Mouse (Mus musculus): Measurements from ENCODE around the gene Elane. TPM values are rescaled to one million over a fixed set of nuclear protein-coding genes. Genes with fewer than 3 reads are reported as not detected.

Elane gene
- polyA plus RNA-seq, 1 experiment from 2014 or later = 0.28 TPM

GRCm38 (mm10) chr10:79908167-79909091 is 22.4 kb downstream of the Elane start, which contains the start of gene Med16:
Med16 (minus strand) TSS chr10:79908923.
- H3K27me3 ChIP-seq = no peaks in the 10 kb centered on the region
- peak within 1 kb of the TSS; percentile 91 for H3K4me3 ChIP-seq (replicated peaks)
- peaks cover 50% of the 10 kb centered on the region for H3K36me3 ChIP-seq
- H3K27ac ChIP-seq (replicated peaks) = peak within 1 kb of the TSS; percentile 99
- H3K9me3 ChIP-seq (replicated peaks) = no peaks in the 10 kb centered on the region
- 1% methylated on average over 52 of the region's 52 CpGs for WGBS
- H3K4me2 ChIP-seq (replicated peaks) = peak within 1 kb of the TSS; percentile 46
- H3K9ac ChIP-seq = peak within 1 kb of the TSS; percentile 90
- ATAC-seq (ENCODE audit: insufficient number of reproducible peaks, low FRiP score, low TSS enrichment, low read depth) = peak; percentile 95
- peaks cover 26% of the 10 kb centered on the region for H3K4me1 ChIP-seq

GRCm38 (mm10) chr10:79909092-79909922 is 23.3 kb downstream of the Elane start:
- peaks cover 27% of the 10 kb centered on the region for H3K4me1 ChIP-seq
- H3K36me3 ChIP-seq = peaks cover 45% of the 10 kb centered on the region
- H3K27me3 ChIP-seq = no peaks in the 10 kb centered on the region
- WGBS = 23% methylated on average over 14 of the region's 14 CpGs
- H3K9ac ChIP-seq = no peak overlapping the region
- ATAC-seq (ENCODE audit: insufficient number of reproducible peaks, low FRiP score, low TSS enrichment, low read depth) = peak; percentile 72
- peak overlapping the region; percentile 99 for H3K27ac ChIP-seq (replicated peaks)
- H3K9me3 ChIP-seq (replicated peaks) = no peaks in the 10 kb centered on the region
- peak overlapping the region; percentile 46 for H3K4me2 ChIP-seq (replicated peaks)
- peak overlapping the region; percentile 91 for H3K4me3 ChIP-seq (replicated peaks)

- Histone ChIP-seq H3K9ac (no peak within 1 kb of the TSS), H3K4me1 (peaks cover 40% of the 10 kb centered on the region), H3K9me3 (replicated peaks) (no peaks in the 10 kb centered on the region), H3K36me3 (peaks cover 32% of the 10 kb centered on the region), H3K4me2 (replicated peaks) (no peak within 1 kb of the TSS), H3K27me3 (no peaks in the 10 kb centered on the region), H3K4me3 (replicated peaks) (no peak within 1 kb of the TSS), H3K27ac (replicated peaks) (peak within 1 kb of the TSS; percentile 99)
- ATAC-seq (ENCODE audit: insufficient number of reproducible peaks, low FRiP score, low TSS enrichment, low read depth) = no peak
- 92% methylated on average over 4 of the region's 4 CpGs for whole genome bisulfite sequencing
Measured at GRCm38 (mm10) chr10:79910556-79910955, 24.5 kb downstream of the Elane start, which contains the start of gene Gm26602. Gm26602 (plus strand) TSS chr10:79910856.

GRCm38 (mm10) chr10:79912412-79912811 is 26.4 kb downstream of the Elane start:
- Histone ChIP-seq H3K27ac (replicated peaks) (no peak overlapping the region), H3K36me3 (peaks cover 18% of the 10 kb centered on the region), H3K9ac (no peak overlapping the region), H3K27me3 (peaks cover under 1% of the 10 kb centered on the region; the same call in 1 of the 2 replicates), H3K4me3 (replicated peaks) (no peak overlapping the region), H3K4me1 (peaks cover 49% of the 10 kb centered on the region), H3K4me2 (replicated peaks) (no peak overlapping the region), H3K9me3 (replicated peaks) (no peaks in the 10 kb centered on the region)
- ATAC-seq (ENCODE audit: insufficient number of reproducible peaks, low FRiP score, low TSS enrichment, low read depth) = no peak
- WGBS = 64% methylated on average over 20 of the region's 20 CpGs

- H3K27ac ChIP-seq (replicated peaks) = no peak overlapping the region
- peaks cover 58% of the 10 kb centered on the region for H3K4me1 ChIP-seq
- peaks cover 20% of the 10 kb centered on the region for H3K27me3 ChIP-seq
- no peak for ATAC-seq (ENCODE audit: insufficient number of reproducible peaks, low FRiP score, low TSS enrichment, low read depth)
- no peak overlapping the region for H3K4me3 ChIP-seq (replicated peaks)
- 69% methylated on average over 11 of the region's 11 CpGs for WGBS
- H3K9me3 ChIP-seq (replicated peaks) = no peaks in the 10 kb centered on the region
- peak overlapping the region; percentile 0; the same call in 1 of the 2 replicates for H3K9ac ChIP-seq
- peaks cover 18% of the 10 kb centered on the region for H3K36me3 ChIP-seq
- H3K4me2 ChIP-seq (replicated peaks) = no peak overlapping the region
Measured at GRCm38 (mm10) chr10:79914131-79914947, 28.3 kb downstream of the Elane start.

GRCm38 (mm10) chr10:79914948-79915596 is 29.0 kb downstream of the Elane start:
- Histone ChIP-seq H3K4me3 (replicated peaks) (no peak overlapping the region), H3K9ac (peak overlapping the region; percentile 0; the same call in 1 of the 2 replicates), H3K36me3 (peaks cover 18% of the 10 kb centered on the region), H3K9me3 (replicated peaks) (no peaks in the 10 kb centered on the region), H3K27ac (replicated peaks) (peak overlapping the region; percentile 34; the same call in 1 of the 2 replicates), H3K27me3 (peaks cover 27% of the 10 kb centered on the region), H3K4me2 (replicated peaks) (peak overlapping the region; percentile 91; the same call in 1 of the 2 replicates), H3K4me1 (peaks cover 57% of the 10 kb centered on the region)
- WGBS = 56% methylated on average over 7 of the region's 7 CpGs
- no peak for ATAC-seq (ENCODE audit: insufficient number of reproducible peaks, low FRiP score, low TSS enrichment, low read depth)

DNA sequence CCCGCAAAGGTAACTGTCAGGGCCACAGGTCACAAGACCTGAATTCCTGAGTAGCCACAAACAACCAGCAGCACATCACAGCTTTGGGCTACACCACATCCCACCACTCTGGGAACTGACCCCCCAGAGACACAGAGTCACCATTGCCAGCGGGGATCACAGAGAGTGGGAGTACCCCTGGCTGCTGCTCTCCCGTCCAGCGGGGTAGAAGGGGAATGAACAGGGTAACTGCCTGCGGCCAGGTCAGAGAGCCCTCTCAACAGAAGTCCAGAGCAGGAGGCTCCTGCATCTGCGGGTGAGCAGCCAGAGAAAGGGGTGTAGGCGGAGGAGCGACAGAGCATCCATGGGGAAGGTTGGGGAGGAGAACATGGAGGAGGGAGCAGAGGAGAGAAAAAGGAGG is 30.0 kb downstream of the Elane start:
- Histone ChIP-seq H3K9ac (peak overlapping the region; percentile 99), H3K4me2 (replicated peaks) (peak overlapping the region; percentile 91), H3K9me3 (replicated peaks) (no peaks in the 10 kb centered on the region), H3K27me3 (peaks cover 37% of the 10 kb centered on the region), H3K4me1 (peaks cover 68% of the 10 kb centered on the region), H3K27ac (replicated peaks) (peak overlapping the region; percentile 82; the same call in 1 of the 2 replicates), H3K36me3 (peaks cover 12% of the 10 kb centered on the region), H3K4me3 (replicated peaks) (peak overlapping the region; percentile 87)
- WGBS = 11% methylated on average over 8 of the region's 8 CpGs
- ATAC-seq (ENCODE audit: insufficient number of reproducible peaks, low FRiP score, low TSS enrichment, low read depth) = no peak

GRCm38 (mm10) chr10:79916808-79917531 is 30.9 kb downstream of the Elane start, which contains the start of gene Kiss1r:
Kiss1r (plus strand) TSS chr10:79916971.
- H3K27ac ChIP-seq (replicated peaks) = peak within 1 kb of the TSS; percentile 82
- 2% methylated on average over 42 of the region's 42 CpGs for WGBS
- H3K9ac ChIP-seq = peak within 1 kb of the TSS; percentile 99
- H3K27me3 ChIP-seq = peaks cover 46% of the 10 kb centered on the region
- peak within 1 kb of the TSS; percentile 87 for H3K4me3 ChIP-seq (replicated peaks)
- peak within 1 kb of the TSS; percentile 91 for H3K4me2 ChIP-seq (replicated peaks)
- H3K4me1 ChIP-seq = peaks cover 76% of the 10 kb centered on the region
- peaks cover 4% of the 10 kb centered on the region for H3K36me3 ChIP-seq
- H3K9me3 ChIP-seq (replicated peaks) = no peaks in the 10 kb centered on the region
- ATAC-seq (ENCODE audit: insufficient number of reproducible peaks, low FRiP score, low TSS enrichment, low read depth) = peak; percentile 84

DNA sequence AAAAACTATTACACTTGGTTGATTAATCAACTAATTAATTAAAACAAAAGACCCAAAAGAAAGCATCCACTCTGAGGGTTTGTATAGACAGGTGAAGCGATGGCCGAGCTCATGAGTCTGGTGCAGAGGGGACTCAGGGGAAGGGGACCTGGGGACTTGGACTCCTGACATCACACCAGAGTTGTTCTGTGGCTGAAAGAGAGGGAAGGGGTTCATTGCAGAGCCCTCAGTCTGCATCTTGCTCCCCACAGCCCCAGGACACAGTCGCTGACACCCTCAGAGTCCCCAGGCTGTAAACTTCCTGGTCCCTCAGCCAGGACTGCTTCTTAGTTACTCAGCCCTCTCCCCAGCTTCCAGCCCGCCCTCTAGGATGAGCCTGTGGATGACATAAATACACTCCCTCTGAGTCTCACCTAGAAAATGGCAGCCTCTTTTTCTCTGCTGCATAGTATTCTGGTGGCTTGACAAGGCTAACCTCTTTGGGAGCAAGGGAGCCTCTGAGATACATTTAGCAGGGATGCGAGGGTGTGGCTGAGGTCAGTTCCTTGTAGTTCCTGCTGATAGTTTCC is 31.6 kb downstream of the Elane start:
- H3K36me3 ChIP-seq = no peaks in the 10 kb centered on the region
- no peaks in the 10 kb centered on the region for H3K9me3 ChIP-seq (replicated peaks)
- peak overlapping the region; percentile 87 for H3K4me3 ChIP-seq (replicated peaks)
- 0 out of 2 replicates have a peak overlapping the region, but pooled peaks have one; percentile 99 for H3K9ac ChIP-seq
- H3K4me2 ChIP-seq (replicated peaks) = peak overlapping the region; percentile 91
- H3K4me1 ChIP-seq = peaks cover 71% of the 10 kb centered on the region
- ATAC-seq (ENCODE audit: insufficient number of reproducible peaks, low FRiP score, low TSS enrichment, low read depth) = no peak
- WGBS = 61% methylated on average over 5 of the region's 5 CpGs
- H3K27me3 ChIP-seq = peaks cover 52% of the 10 kb centered on the region
- no peak overlapping the region for H3K27ac ChIP-seq (replicated peaks)
